Mouse (Mus musculus): ENCODE measurements at regions not wholly inside any gene's neighbourhood (a gene's known extent, or its start where the extent isn't known, plus 50 kb on each side); places are given as distances from the start of the nearest gene placed in this dataset.
"Not testable (repeated sequence)": the region's sequence is repeated elsewhere in the genome, so short reads cannot be mapped to it uniquely, and the experiment has no call there.

- no peak for DNase-seq
Measured at GRCm38 (mm10) chr10:117456904-117457700, 77.3 kb upstream of the Cpsf6 start.

- no peak for DNase-seq
Measured at GRCm38 (mm10) chr10:117456427-117456826, 76.6 kb upstream of the Cpsf6 start.

- DNase-seq, result peak; percentile 44
Measured at GRCm38 (mm10) chr10:117455595-117456302, 75.9 kb upstream of the Cpsf6 start.

- peak; percentile 18 for DNase-seq
Measured at GRCm38 (mm10) chr10:117454711-117455591, 75.1 kb upstream of the Cpsf6 start.

- no peak for DNase-seq
Measured at GRCm38 (mm10) chr10:117454171-117454500, 74.3 kb upstream of the Cpsf6 start.

GRCm38 (mm10) chr10:117453406-117454170, 73.8 kb upstream of the Cpsf6 start:
- no peak for DNase-seq

GRCm38 (mm10) chr10:117452190-117452950, 72.6 kb upstream of the Cpsf6 start:
- peak; percentile 34 for DNase-seq

- DNase-seq, result no peak
Measured at GRCm38 (mm10) chr10:117451396-117452185, 71.8 kb upstream of the Cpsf6 start.

- no peak for DNase-seq
Measured at GRCm38 (mm10) chr10:117450631-117451030, 70.8 kb upstream of the Cpsf6 start.

GRCm38 (mm10) chr10:117450240-117450569, 70.4 kb upstream of the Cpsf6 start:
- DNase-seq, result no peak

GRCm38 (mm10) chr10:117449416-117450239, 69.8 kb upstream of the Cpsf6 start:
- no peak for DNase-seq

GRCm38 (mm10) chr10:117448783-117449182, 69.0 kb upstream of the Cpsf6 start:
- not testable (repeated sequence) for DNase-seq

GRCm38 (mm10) chr10:117447626-117448025, 67.8 kb upstream of the Cpsf6 start:
- DNase-seq, result no peak

GRCm38 (mm10) chr10:117447206-117447605, 67.4 kb upstream of the Cpsf6 start:
- no peak for DNase-seq

- DNase-seq, result no peak
Measured at GRCm38 (mm10) chr10:117446776-117447175, 67.0 kb upstream of the Cpsf6 start.

- no peak for DNase-seq
Measured at GRCm38 (mm10) chr10:117445801-117446490, 66.1 kb upstream of the Cpsf6 start.

- DNase-seq, result no peak
Measured at GRCm38 (mm10) chr10:117445181-117445790, 65.5 kb upstream of the Cpsf6 start.

- DNase-seq, result no peak
Measured at GRCm38 (mm10) chr10:117444761-117445160, 64.9 kb upstream of the Cpsf6 start.

Measured in kidney, adult 11 months (tissue).